Mouse (Mus musculus) inflammation-experienced regulatory T-cells (primary cell): ENCODE results near the gene Epm2aip1. TPM values are rescaled to one million over a fixed set of nuclear protein-coding genes. Genes with fewer than 3 reads are reported as not detected.

Experiments
- polyA plus RNA-seq, 2 experiments: library from polyadenylated mRNA; unstranded; fragments of 100-300 nt; shearing (Covaris generic); gene quantifications; one replicate each; pipeline ENCODE4 v1.2.1; 2017

The Epm2aip1 gene
- 10 to 100 TPM; 16.7 to 25.0 TPM for polyA plus RNA-seq

DNA sequence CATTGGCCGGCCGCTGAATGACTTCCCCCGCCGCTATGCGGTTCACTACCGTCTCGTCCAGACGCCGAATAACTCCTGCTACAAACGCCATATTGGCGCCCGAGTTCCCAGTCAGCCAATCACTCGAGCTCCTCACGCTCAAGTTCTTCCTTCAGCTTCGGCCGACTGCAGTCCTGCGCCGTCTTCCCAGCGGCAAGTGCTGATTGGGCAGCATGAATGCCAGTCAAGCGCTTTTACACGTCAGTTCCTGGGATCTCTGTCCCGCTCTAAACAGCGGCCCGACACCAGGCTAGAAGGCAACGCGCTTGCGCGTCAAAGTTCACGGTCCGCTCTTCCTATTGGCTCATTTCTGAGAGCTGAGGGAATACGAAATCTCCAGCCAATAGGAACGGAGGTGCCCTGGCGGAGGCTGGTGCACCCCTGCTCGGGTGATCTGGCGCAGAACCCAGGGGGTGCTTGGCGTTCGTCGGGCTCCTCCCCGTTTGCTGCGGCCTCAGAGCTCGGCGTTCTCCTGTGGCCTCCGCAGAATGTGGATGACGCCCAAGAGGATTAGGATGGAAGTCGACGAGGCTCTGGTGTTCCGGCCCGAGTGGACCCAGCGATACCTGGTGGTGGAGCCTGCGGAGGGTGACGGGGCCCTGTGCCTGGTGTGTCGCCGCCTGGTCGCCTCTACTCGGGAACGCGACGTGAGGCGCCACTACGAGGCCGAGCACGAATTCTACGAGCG lies at the start of gene Epm2aip1, which contains the start of gene Mlh1:
Gene Epm2aip1 (plus strand): TSS at position 496 of the 727 bp plus-strand sequence.
Gene Mlh1 (minus strand): TSS at position 358 of the 727 bp plus-strand sequence.

DNA sequence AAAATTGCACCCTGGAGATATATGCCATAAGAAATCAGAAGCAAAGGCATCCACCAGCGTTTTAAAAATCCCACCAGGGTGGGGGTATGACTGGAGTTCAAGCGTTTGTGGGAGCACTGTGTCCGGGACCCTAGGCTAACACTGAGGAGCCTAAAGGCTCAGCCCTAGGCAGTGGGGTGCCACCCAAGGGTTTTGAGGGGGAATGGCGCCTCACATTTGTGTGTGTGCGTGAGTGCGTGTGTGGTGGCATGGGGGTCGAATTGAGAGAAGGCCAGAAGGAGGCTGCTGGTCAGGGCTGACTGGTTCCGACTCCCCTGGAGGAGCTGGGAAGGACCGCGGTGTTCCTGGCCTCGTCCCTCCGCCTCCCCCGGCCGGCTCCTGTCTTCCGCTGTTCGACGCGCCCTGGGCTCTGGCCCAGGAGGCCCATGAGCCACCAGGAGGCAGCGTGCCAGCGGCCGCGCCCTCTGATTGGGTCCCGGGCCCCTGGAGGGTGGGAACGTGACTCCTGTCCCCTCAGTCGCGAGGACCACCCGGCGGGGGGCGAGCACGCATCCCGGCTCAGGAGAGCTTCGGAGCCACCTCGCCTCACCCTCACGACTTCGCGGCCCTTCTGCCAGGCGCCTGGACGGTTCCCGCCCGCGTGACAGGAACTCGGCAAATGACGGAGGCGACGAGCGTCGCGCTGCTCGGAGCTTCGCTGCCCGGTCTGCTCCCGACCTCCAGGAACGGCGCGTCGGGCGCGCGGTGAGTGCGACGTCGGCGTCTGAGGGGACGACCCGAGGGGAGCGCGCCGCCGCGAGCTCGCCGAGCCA lies 39.5 kb downstream of the Epm2aip1 start, which contains the start of gene Trank1:
Gene Trank1 (plus strand): TSS at position 709 of the 812 bp plus-strand sequence.

Other genes starting within 250 kb of the Epm2aip1 start
- gene Ccrl2, start 214.4 kb upstream of the Epm2aip1 start, polyA plus RNA-seq = 10 to 100 TPM; 17.8 to 21.3 TPM
- gene Lrrfip2, start 154.3 kb upstream of the Epm2aip1 start, polyA plus RNA-seq = 10 to 100 TPM; 34.5 to 43.2 TPM
- gene Mlh1, start 138 bp upstream of the Epm2aip1 start, polyA plus RNA-seq = 10 to 100 TPM; 45.8 to 58.2 TPM
- gene Trank1, start 39.8 kb downstream of the Epm2aip1 start, polyA plus RNA-seq = under 1 TPM; 0.67 to 0.90 TPM
- gene Dclk3, start 167.2 kb downstream of the Epm2aip1 start, polyA plus RNA-seq = under 1 TPM in 1 of 2 experiments, not detected in 1; 0.12 TPM